Mouse (Mus musculus): ENCODE measurements around the gene Lbx1.

DNA sequence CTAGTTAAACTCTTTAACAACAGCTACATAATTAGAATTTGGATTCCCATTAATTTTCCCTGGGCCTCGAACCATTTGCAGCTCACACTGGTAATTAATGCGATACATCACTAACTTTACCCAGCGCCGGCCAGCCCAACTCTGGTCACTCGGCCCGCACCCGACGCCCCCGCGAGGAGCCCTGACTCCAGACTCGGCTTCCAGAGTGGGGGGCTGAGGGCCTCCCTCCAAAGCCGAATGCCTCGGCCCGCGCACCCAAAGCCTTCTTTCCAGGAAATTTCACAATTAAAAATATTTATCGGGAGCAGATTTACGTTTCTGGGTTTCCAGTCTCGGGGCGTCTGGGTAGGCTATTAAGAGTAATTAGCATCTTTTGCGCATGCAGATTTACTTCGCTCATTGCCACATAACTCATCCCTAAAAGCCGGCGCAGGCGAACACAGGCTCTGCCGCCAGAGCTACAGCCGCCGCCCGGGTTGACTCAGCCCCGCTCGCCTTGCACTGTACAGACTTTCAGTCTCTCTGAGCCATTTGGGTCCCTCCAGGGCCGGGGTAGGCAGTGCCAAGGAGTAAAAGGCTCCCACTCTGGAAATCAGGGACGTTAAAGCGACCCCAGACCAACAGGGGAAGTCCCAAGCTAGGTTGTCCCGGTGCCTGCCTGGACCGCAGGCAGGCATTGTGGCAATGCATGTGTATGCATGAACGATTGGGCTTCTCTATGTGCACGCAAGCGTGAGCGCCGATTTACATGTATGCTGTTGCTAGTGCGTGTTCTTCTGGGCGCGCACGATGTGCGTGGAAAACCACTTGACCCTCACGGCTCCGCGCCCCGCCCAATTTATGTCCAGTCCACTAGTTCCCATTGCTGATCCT lies 12.0 kb downstream of the Lbx1 start:
- no peak for TF ChIP-seq CTCF (IDR thresholded peaks at IDR 0.05; ENCODE audit: low read depth, low read length)
- TF ChIP-seq TAL1 (conservative IDR thresholded peaks at IDR 0.05; ENCODE audit: low read depth, low read length), result no peak
- TF ChIP-seq POLR2AphosphoS5 (IDR thresholded peaks at IDR 0.05; ENCODE audit: insufficient replicate concordance, low read depth, low read length), result no peak
- no peak for TF ChIP-seq GATA1 (IDR thresholded peaks at IDR 0.05; ENCODE audit: borderline replicate concordance, low read length)
